Mouse (Mus musculus) forebrain, postnatal 0 days (tissue): ENCODE measurements around the gene Slc22a13. TPM values are rescaled to one million over a fixed set of nuclear protein-coding genes. Genes with fewer than 3 reads are reported as not detected.

Experiments
- ATAC-seq: fragments of 200-750 bp; cut with Nextera tagmentation; 2 replicates; pipeline ENCODE4 v1.8.0; 2017; ENCODE audit warnings: mild to moderate bottlenecking, moderate library complexity
- DNase-seq: peaks from one replicate; pipeline ENCODE4 v3.0.0-alpha.2; 2015
- H3K27ac ChIP-seq: fragments of 300-500 bp; sonication (generic); 2 replicates; pipeline ENCODE4 v1.5.1; 2014; ENCODE audit warnings: low read depth, mild to moderate bottlenecking, antibody characterized with exemption, low read length, moderate library complexity, mixed read lengths
- H3K27me3 ChIP-seq: fragments of 300-500 bp; sonication (generic); 2 replicates; pipeline ENCODE4 v1.6.1; 2014; ENCODE audit warnings: mild to moderate bottlenecking, low read length, mixed read lengths; ENCODE audit not compliant: insufficient read depth
- H3K36me3 ChIP-seq: fragments of 300-500 bp; sonication (generic); 2 replicates; pipeline ENCODE4 v1.6.1; 2014; ENCODE audit warnings: mild to moderate bottlenecking, moderate library complexity; ENCODE audit not compliant: insufficient read depth
- H3K4me1 ChIP-seq: fragments of 300-500 bp; sonication (generic); 2 replicates; pipeline ENCODE4 v1.6.1; 2014; ENCODE audit warnings: antibody characterized with exemption; ENCODE audit not compliant: insufficient read depth
- H3K4me2 ChIP-seq: fragments of 300-500 bp; sonication (generic); 2 replicates; pipeline ENCODE4 v1.6.1; 2014; ENCODE audit warnings: low read depth, mild to moderate bottlenecking, moderate library complexity
- H3K4me3 ChIP-seq: fragments of 300-500 bp; sonication (generic); 2 replicates; pipeline ENCODE4 v1.5.1; 2014; ENCODE audit warnings: low read depth, low read length, mixed read lengths
- H3K9ac ChIP-seq: fragments of 300-500 bp; sonication (generic); 2 replicates; pipeline ENCODE4 v1.6.1; 2014; ENCODE audit warnings: mild to moderate bottlenecking
- H3K9me3 ChIP-seq: fragments of 300-500 bp; sonication (generic); 2 replicates; pipeline ENCODE4 v1.6.1; 2016; ENCODE audit warnings: low read length
- CTCF ChIP-seq: sonication (generic); IDR thresholded peaks from 2 replicates; pipeline ENCODE4 v1.5.1; 2016; ENCODE audit warnings: antibody characterized with exemption, control low read depth, low read depth
- WGBS: fragments of 180-500 bp; shearing (Covaris S2); extraction: QIAGEN DNeasy Blood & Tissue Kit; methylation state at CpG from one replicate; pipeline ENCODE4 v1.1.7; 2014; 5-methylcytosine and 5-hydroxymethylcytosine counted together
- polyA plus RNA-seq: library from polyadenylated mRNA; unstranded; fragments of >200 nt; fragmentation: Nextera tagmentation; extraction: Ambion mirVana; gene quantifications from 2 replicates; pipeline ENCODE4 v1.2.1, GENCODE M21; 2015
- total RNA-seq: library from RNA; depleted of rRNA; stranded (reverse); fragments of >200 nt; gene quantifications from 2 replicates; pipeline ENCODE4 v1.2.3, GENCODE M21; 2014

Slc22a13 gene
- total and polyA plus RNA-seq, 2 experiments from 2014 or later = not detected

DNA sequence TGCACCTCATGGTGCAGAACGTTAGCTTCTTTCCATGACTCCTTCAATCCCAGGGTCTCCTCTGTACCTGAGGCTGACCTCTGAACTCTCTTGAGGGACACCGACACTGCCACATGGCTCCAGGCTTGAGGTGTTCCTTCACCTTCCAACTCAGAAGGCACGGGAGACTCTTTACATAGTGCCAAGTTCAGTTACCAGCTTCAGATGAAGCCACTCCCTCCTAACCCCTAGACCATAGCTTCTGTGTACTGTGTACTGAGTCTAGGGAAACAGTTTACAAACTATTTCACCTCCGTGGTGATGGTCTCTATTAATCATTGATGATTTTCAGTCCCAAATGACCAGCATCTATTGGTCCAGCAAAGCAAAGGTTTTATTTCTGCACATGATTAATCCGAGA lies 7.2 kb downstream of the Slc22a13 start:
- no peak for TF ChIP-seq CTCF
- no peak for DNase-seq
- no peak for ATAC-seq

GRCm38 (mm10) chr9:119199151-119199861 lies 9.6 kb downstream of the Slc22a13 start:
- H3K27me3 ChIP-seq = no peaks in the 10 kb centered on the region
- H3K4me2 ChIP-seq = no peak overlapping the region
- DNase-seq (peak; percentile 17), ATAC-seq (no peak)
- WGBS = 67% methylated on average over 10 of the region's 10 CpGs
- H3K4me3 ChIP-seq = no peak overlapping the region
- no peaks in the 10 kb centered on the region for H3K9me3 ChIP-seq
- H3K9ac ChIP-seq = no peak overlapping the region
- no peaks in the 10 kb centered on the region for H3K4me1 ChIP-seq
- TF ChIP-seq CTCF = no peak
- H3K36me3 ChIP-seq = no peaks in the 10 kb centered on the region
- H3K27ac ChIP-seq = no peak overlapping the region

More for the DNA sequence above, 7.2 kb downstream of the Slc22a13 start:
- Histone ChIP-seq H3K9ac (no peak overlapping the region), H3K9me3 (no peaks in the 10 kb centered on the region), H3K36me3 (no peaks in the 10 kb centered on the region), H3K4me2 (no peak overlapping the region), H3K27ac (no peak overlapping the region), H3K4me3 (no peak overlapping the region), H3K4me1 (no peaks in the 10 kb centered on the region), H3K27me3 (no peaks in the 10 kb centered on the region)
- WGBS = 90% methylated on average over 5 of the region's 5 CpGs

GRCm38 (mm10) chr9:119192202-119192990 lies 16.5 kb downstream of the Slc22a13 start:
- no peaks in the 10 kb centered on the region for H3K4me1 ChIP-seq
- peak; percentile 18 for DNase-seq
- ATAC-seq = no peak
- 34% methylated on average over 11 of the region's 11 CpGs for WGBS
- peak; percentile 51 for TF ChIP-seq CTCF
- no peaks in the 10 kb centered on the region for H3K36me3 ChIP-seq
- H3K27me3 ChIP-seq = no peaks in the 10 kb centered on the region
- H3K27ac ChIP-seq = no peak overlapping the region
- no peaks in the 10 kb centered on the region for H3K9me3 ChIP-seq
- H3K9ac ChIP-seq = no peak overlapping the region
- no peak overlapping the region for H3K4me3 ChIP-seq
- no peak overlapping the region for H3K4me2 ChIP-seq

DNA sequence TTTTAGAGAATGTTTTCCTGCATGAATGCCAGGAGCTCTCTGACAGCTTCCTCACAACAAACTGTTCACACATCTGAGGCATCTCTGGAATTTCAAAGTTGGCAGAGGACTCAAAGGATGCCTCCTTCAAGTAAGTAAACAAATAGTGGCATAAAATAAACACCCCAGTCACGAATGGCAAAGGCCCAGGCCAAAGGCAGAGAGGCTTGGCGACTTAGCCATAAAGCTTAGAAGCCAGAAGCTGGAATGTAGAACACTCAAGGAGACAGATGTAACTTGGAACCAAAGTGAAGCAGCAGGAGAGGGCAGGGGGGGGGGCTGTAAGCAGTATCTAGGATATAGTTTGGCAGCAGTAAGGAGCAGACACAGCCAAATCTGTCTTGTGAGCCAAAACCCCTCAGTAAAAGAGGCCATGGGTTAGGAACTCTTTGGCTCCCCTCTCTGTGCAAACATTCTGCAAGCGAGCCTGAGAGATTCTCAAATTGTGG lies 27.6 kb downstream of the Slc22a13 start:
- H3K4me1 ChIP-seq = no peaks in the 10 kb centered on the region
- no peak overlapping the region for H3K9ac ChIP-seq
- DNase-seq = peak; percentile 39
- WGBS = 33% methylated on average over 3 of the region's 3 CpGs
- peak; percentile 65 for ATAC-seq
- H3K4me3 ChIP-seq = no peak overlapping the region
- H3K36me3 ChIP-seq = no peaks in the 10 kb centered on the region
- H3K27ac ChIP-seq = no peak overlapping the region
- H3K4me2 ChIP-seq = no peak overlapping the region
- no peaks in the 10 kb centered on the region for H3K27me3 ChIP-seq
- no peaks in the 10 kb centered on the region for H3K9me3 ChIP-seq
- TF ChIP-seq CTCF = no peak

DNA sequence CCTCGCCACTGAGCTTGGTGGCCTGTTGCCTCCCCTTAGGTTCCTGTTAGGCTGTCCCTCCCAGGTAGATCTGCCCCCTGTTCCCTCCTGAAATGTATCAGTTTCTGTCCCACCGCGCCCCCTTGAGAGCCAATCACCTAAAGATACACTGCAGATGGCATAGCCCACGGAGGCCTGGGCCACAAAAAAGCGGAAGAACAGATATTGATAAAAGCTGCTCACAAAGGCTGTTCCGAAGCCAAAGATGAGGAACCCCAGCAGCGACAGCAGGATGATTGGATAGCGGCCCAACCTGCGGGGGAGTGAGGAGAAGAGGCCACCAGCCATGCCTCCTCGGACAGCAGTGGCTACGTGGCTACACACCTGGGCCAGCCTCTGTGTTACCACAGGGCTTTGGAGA lies 29.6 kb downstream of the Slc22a13 start:
- WGBS = 87% methylated on average over 11 of the region's 11 CpGs
- Histone ChIP-seq H3K27me3 (no peaks in the 10 kb centered on the region), H3K9me3 (no peaks in the 10 kb centered on the region), H3K27ac (no peak overlapping the region), H3K4me3 (no peak overlapping the region), H3K4me1 (no peaks in the 10 kb centered on the region), H3K9ac (no peak overlapping the region), H3K36me3 (no peaks in the 10 kb centered on the region), H3K4me2 (no peak overlapping the region)
- no peak for TF ChIP-seq CTCF
- no peak for DNase-seq
- no peak for ATAC-seq

DNA sequence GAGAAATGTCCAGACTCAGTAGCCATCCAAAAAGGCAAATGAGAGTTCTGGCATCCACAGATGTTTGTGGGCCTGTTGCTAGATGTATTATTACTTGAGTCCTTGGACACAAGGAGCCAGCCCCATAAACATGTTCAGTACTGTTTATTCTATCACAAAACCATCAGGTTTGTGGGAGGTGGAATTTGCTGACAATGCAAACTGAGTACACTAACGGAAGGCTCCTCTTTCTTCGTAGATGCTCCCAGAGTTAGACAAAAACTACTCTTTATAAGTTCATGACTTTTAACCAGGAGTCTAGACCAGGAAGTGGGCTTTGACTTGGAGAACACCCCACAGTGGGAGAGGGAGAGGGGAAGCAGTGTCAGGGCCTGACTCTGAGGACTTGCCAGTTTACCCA lies 41.3 kb downstream of the Slc22a13 start:
- no peak overlapping the region for H3K4me3 ChIP-seq
- no peaks in the 10 kb centered on the region for H3K4me1 ChIP-seq
- H3K36me3 ChIP-seq = no peaks in the 10 kb centered on the region
- H3K9ac ChIP-seq = no peak overlapping the region
- DNase-seq (no peak), ATAC-seq (no peak)
- no peak overlapping the region for H3K27ac ChIP-seq
- no peak for TF ChIP-seq CTCF
- no peaks in the 10 kb centered on the region for H3K9me3 ChIP-seq
- no peaks in the 10 kb centered on the region for H3K27me3 ChIP-seq
- no peak overlapping the region for H3K4me2 ChIP-seq
- 97% methylated on average over 2 of the region's 2 CpGs for WGBS

- ATAC-seq (no peak), DNase-seq (no peak)
- Histone ChIP-seq H3K4me2 (no peak overlapping the region), H3K4me3 (no peak overlapping the region), H3K9me3 (no peaks in the 10 kb centered on the region), H3K9ac (no peak overlapping the region), H3K4me1 (no peaks in the 10 kb centered on the region), H3K27ac (no peak overlapping the region), H3K36me3 (no peaks in the 10 kb centered on the region), H3K27me3 (no peaks in the 10 kb centered on the region)
- WGBS = 91% methylated on average over 6 of the region's 6 CpGs
- no peak for TF ChIP-seq CTCF
Observed at GRCm38 (mm10) chr9:119165548-119165947, 43.4 kb downstream of the Slc22a13 start.
